In the genomic region with DNA sequence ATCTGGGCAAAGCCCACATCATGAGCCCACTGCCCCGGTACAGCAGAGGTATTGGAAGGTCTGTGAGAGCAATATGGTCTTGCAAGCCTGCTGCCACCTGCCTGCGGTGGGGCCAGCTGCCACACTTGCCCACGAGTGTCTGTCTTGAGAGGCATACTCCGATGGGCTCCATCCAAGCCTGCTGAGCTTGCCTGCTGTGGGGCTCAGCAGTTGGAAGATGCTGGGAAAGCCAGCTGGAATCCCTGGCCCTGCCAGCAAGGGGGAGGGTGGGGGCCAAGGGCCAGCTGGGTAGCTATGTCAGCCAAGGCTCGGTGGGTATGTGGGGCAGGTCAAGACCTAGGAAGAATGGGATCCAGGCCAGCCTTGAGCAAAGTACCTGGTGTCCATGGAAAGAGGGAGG, we compare ENCODE assay signal across 14 mouse cellular contexts. TPM values are rescaled to one million over a fixed set of nuclear protein-coding genes. Genes with fewer than 3 reads are reported as not detected.
A peak's percentile ranks its signal among the peaks of the same experiment; 100 is the strongest.
DNase-seq lines count a peak whose midpoint lies in the region; ATAC-seq lines count a peak whose summit lies in the region.
"Had no signal": no experiment of that assay in that cellular context is flagged by ENCODE, and none has a peak within 500 bp of the region (broad histone marks: within the 10 kb centered on the region; RNA-seq: fewer than 3 reads in every experiment).

No protein-coding gene starts in this region.

- WGBS in hindbrain, embryonic 10.5 days = 79% methylated on average over 5 of the region's 5 CpGs
- 69% methylated on average over 5 of the region's 5 CpGs for WGBS in hindbrain, embryonic 14.5 days
- WGBS in intestine, embryonic 15.5 days = 82% methylated on average over 5 of the region's 5 CpGs

- ATAC-seq in hindbrain, embryonic 14.5 days (ENCODE audit: low FRiP score) = no peak
- no peak for ATAC-seq in intestine, embryonic 15.5 days
- ATAC-seq: intestine, postnatal 0 days; midbrain, embryonic 13.5 days; Patski had no signal

- no peak overlapping the region for H3K4me2 ChIP-seq in hindbrain, embryonic 14.5 days (replicated peaks)
- H3K4me2 ChIP-seq in intestine, embryonic 15.5 days (replicated peaks) = no peak overlapping the region
- H3K4me2 ChIP-seq: forebrain, embryonic 12.5 days; heart, embryonic 13.5 days; midbrain, embryonic 13.5 days had no signal

- H3K9me3 ChIP-seq in hindbrain, embryonic 10.5 days = no peaks in the 10 kb centered on the region
- H3K9me3 ChIP-seq in hindbrain, embryonic 14.5 days (ENCODE audit: control insufficient read depth, low read length) = no peaks in the 10 kb centered on the region
- no peaks in the 10 kb centered on the region for H3K9me3 ChIP-seq in intestine, embryonic 15.5 days
- H3K9me3 ChIP-seq: forebrain, embryonic 12.5 days; heart, embryonic 13.5 days; midbrain, embryonic 13.5 days had no signal

- no peaks in the 10 kb centered on the region for H3K36me3 ChIP-seq in hindbrain, embryonic 10.5 days
- peaks cover 10% of the 10 kb centered on the region; the same call in 1 of the 2 replicates for H3K36me3 ChIP-seq in hindbrain, embryonic 14.5 days (replicated peaks; ENCODE audit: control insufficient read depth, insufficient read depth)
- no peaks in the 10 kb centered on the region for H3K36me3 ChIP-seq in intestine, embryonic 15.5 days
- H3K36me3 ChIP-seq: forebrain, embryonic 12.5 days; heart, embryonic 13.5 days had no signal

- peaks cover 13% of the 10 kb centered on the region for H3K4me1 ChIP-seq in hindbrain, embryonic 10.5 days (replicated peaks)
- H3K4me1 ChIP-seq in hindbrain, embryonic 14.5 days (replicated peaks; ENCODE audit: control insufficient read depth, insufficient read depth, low read length) = no peaks in the 10 kb centered on the region
- H3K4me1 ChIP-seq in intestine, embryonic 15.5 days (replicated peaks) = no peaks in the 10 kb centered on the region
- H3K4me1 ChIP-seq: forebrain, embryonic 12.5 days; heart, embryonic 13.5 days; midbrain, embryonic 13.5 days had no signal

- no peak overlapping the region for H3K9ac ChIP-seq in hindbrain, embryonic 14.5 days
- H3K9ac ChIP-seq in intestine, embryonic 15.5 days = no peak overlapping the region
- H3K9ac ChIP-seq: forebrain, embryonic 12.5 days; heart, embryonic 13.5 days; midbrain, embryonic 13.5 days had no signal

- H3K4me3 ChIP-seq in hindbrain, embryonic 10.5 days = no peak overlapping the region
- H3K4me3 ChIP-seq in hindbrain, embryonic 14.5 days (replicated peaks; ENCODE audit: low read length) = no peak overlapping the region
- H3K4me3 ChIP-seq in intestine, embryonic 15.5 days (replicated peaks) = no peak overlapping the region
- H3K4me3 ChIP-seq: forebrain, embryonic 12.5 days; heart, embryonic 13.5 days; midbrain, embryonic 13.5 days had no signal

- no peak for DNase-seq in hindbrain, embryonic 10.5 days (ENCODE audit: low spot score)
- no peak for DNase-seq in hindbrain, embryonic 14.5 days (ENCODE audit: low spot score)
- peak; percentile 69 for DNase-seq in cerebellum, adult 11 months
- DNase-seq in layer of hippocampus, adult 18-20 months (ENCODE audit: low spot score in 2 of 2) = peak; percentile 45 to 72
- DNase-seq in retina, postnatal 1 day = peak; percentile 72
- DNase-seq in kidney, adult 8-10 months = no peak
- DNase-seq in kidney, postnatal 25 days = no peak
- DNase-seq: lung, adult 2 months had no signal

- H3K27ac ChIP-seq in hindbrain, embryonic 10.5 days = peak overlapping the region; percentile 16; the same call in 1 of the 2 replicates
- no peak overlapping the region for H3K27ac ChIP-seq in hindbrain, embryonic 14.5 days
- H3K27ac ChIP-seq in intestine, embryonic 15.5 days = no peak overlapping the region
- H3K27ac ChIP-seq: forebrain, embryonic 12.5 days; heart, embryonic 13.5 days; midbrain, embryonic 13.5 days had no signal

- H3K27me3 ChIP-seq in hindbrain, embryonic 10.5 days (ENCODE audit: insufficient read depth, poor library complexity, severe bottlenecking) = no peaks in the 10 kb centered on the region
- H3K27me3 ChIP-seq in hindbrain, embryonic 14.5 days (ENCODE audit: control insufficient read depth, insufficient read depth, low read length) = no peaks in the 10 kb centered on the region
- no peaks in the 10 kb centered on the region for H3K27me3 ChIP-seq in intestine, embryonic 15.5 days (replicated peaks)
- H3K27me3 ChIP-seq: forebrain, embryonic 12.5 days; midbrain, embryonic 13.5 days; Patski had no signal

RNA-seq across cellular contexts. Expression of a gene that starts 53.7 kb away (rescaled TPM):
- 0.09 and 0.10 TPM in 2 replicates for polyA plus RNA-seq in hindbrain, embryonic 10.5 days (2016; fragmentation: Nextera tagmentation; extraction: Ambion mirVana)
- polyA plus RNA-seq in hindbrain, embryonic 14.5 days (2014; fragmentation: Nextera tagmentation; extraction: Ambion mirVana) = 41.9 and 46.7 TPM in 2 replicates
- total RNA-seq in layer of hippocampus, adult 18-20 months (2021) = 100 to 1,000 TPM; 129 to 131 TPM
- 1.9 and 2.8 TPM in 2 replicates for polyA plus RNA-seq in intestine, embryonic 15.5 days (2015; fragmentation: Nextera tagmentation; extraction: Ambion mirVana)

Comparison
In these comparisons a context has a peak if more than half of its experiments do, and no peak if none do; other contexts are left out.
1. RNA of a gene that starts 53.7 kb away (polyA plus RNA-seq): 41.9 to 46.7 TPM in hindbrain, embryonic 14.5 days; 1.9 to 2.8 TPM in intestine, embryonic 15.5 days and 0.09 to 0.10 TPM in hindbrain, embryonic 10.5 days; every median in the first group is over 10 times any median in the second.
2. DNase-seq: peak in cerebellum, adult 11 months (single experiment), layer of hippocampus, adult 18-20 months (2 of 2) and retina, postnatal 1 day (single experiment); none in hindbrain, embryonic 10.5 days (single experiment), hindbrain, embryonic 14.5 days (single experiment), kidney, adult 8-10 months (0 of 2) and kidney, postnatal 25 days (0 of 2).